In the genomic region with DNA sequence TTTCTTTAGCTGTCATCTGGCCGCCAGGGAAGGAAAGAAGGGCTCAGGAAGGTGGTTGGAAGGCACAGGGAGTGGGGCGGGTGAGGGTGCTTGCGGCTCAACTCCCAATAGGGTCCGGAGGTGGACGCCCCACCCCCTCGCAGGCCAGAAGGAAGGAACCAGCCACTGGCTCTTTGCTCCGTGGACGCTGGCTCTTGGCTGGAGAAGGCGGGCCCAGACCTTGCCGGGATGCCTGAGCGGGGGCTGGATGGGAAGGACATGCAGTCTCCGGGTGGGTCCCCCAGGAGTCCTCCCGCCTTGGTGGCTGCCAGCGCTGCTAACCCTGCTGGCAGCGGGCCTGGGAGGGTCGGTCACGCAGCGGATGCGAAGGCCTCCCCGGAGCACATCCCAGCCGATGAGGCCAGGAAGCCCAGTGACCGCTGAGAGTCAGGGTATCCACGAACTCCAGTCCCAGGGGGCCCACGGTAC, we compare ENCODE assay signal across 7 mouse cellular contexts. TPM values are rescaled to one million over a fixed set of nuclear protein-coding genes. Genes with fewer than 3 reads are reported as not detected.
DNase-seq lines count a peak whose midpoint lies in the region; ATAC-seq lines count a peak whose summit lies in the region.

No protein-coding gene starts in this region.

- H3K4me1 ChIP-seq in intestine, embryonic 15.5 days (replicated peaks), result peaks cover 51% of the 10 kb centered on the region
- peaks cover 6% of the 10 kb centered on the region for H3K4me1 ChIP-seq in liver, embryonic 15.5 days (replicated peaks)
- H3K4me1 ChIP-seq in neural tube, embryonic 13.5 days (replicated peaks), result peaks cover 38% of the 10 kb centered on the region

- peaks cover 26% of the 10 kb centered on the region for H3K27me3 ChIP-seq in intestine, embryonic 15.5 days (replicated peaks)
- H3K27me3 ChIP-seq in liver, embryonic 15.5 days, result peaks cover 59% of the 10 kb centered on the region
- H3K27me3 ChIP-seq in neural tube, embryonic 13.5 days, result peaks cover 18% of the 10 kb centered on the region; the same call in 1 of the 2 replicates

- peak; percentile 74 for ATAC-seq in intestine, embryonic 15.5 days
- no peak for ATAC-seq in liver, embryonic 15.5 days (ENCODE audit: insufficient read depth)
- ATAC-seq in neural tube, embryonic 13.5 days (ENCODE audit: low read depth), result 0 out of 2 replicates have a peak, but pooled peaks have one; percentile 32
- no peak for ATAC-seq in megakaryocyte-erythroid progenitor cell, adult 5-6 weeks (replicated peaks; ENCODE audit: low FRiP score, low TSS enrichment, poor library complexity, severe bottlenecking)

- H3K9me3 ChIP-seq in intestine, embryonic 15.5 days, result no peaks in the 10 kb centered on the region
- H3K9me3 ChIP-seq in liver, embryonic 15.5 days (replicated peaks), result no peaks in the 10 kb centered on the region
- no peaks in the 10 kb centered on the region for H3K9me3 ChIP-seq in neural tube, embryonic 13.5 days

- H3K27ac ChIP-seq in intestine, embryonic 15.5 days, result peak overlapping the region; percentile 75
- H3K27ac ChIP-seq in liver, embryonic 15.5 days (replicated peaks), result no peak overlapping the region
- H3K27ac ChIP-seq in neural tube, embryonic 13.5 days (replicated peaks), result 0 out of 2 replicates have a peak overlapping the region, but pooled peaks have one; percentile 13

- no peaks in the 10 kb centered on the region for H3K36me3 ChIP-seq in intestine, embryonic 15.5 days
- H3K36me3 ChIP-seq in liver, embryonic 15.5 days (replicated peaks), result no peaks in the 10 kb centered on the region
- H3K36me3 ChIP-seq in neural tube, embryonic 13.5 days, result no peaks in the 10 kb centered on the region

- WGBS in intestine, embryonic 15.5 days, result 3% methylated on average over 24 of the region's 24 CpGs
- 5% methylated on average over 24 of the region's 24 CpGs for WGBS in liver, embryonic 15.5 days (ENCODE audit: insufficient replicate concordance)
- 5% methylated on average over 24 of the region's 24 CpGs for WGBS in neural tube, embryonic 13.5 days

- H3K4me2 ChIP-seq in intestine, embryonic 15.5 days (replicated peaks), result peak overlapping the region; percentile 63
- H3K4me2 ChIP-seq in liver, embryonic 15.5 days, result peak overlapping the region; percentile 39
- H3K4me2 ChIP-seq in neural tube, embryonic 13.5 days, result peak overlapping the region; percentile 48

- H3K4me3 ChIP-seq in intestine, embryonic 15.5 days (replicated peaks), result peak overlapping the region; percentile 20
- H3K4me3 ChIP-seq in liver, embryonic 15.5 days (replicated peaks), result no peak overlapping the region
- peak overlapping the region; percentile 21 for H3K4me3 ChIP-seq in neural tube, embryonic 13.5 days

- H3K9ac ChIP-seq in intestine, embryonic 15.5 days, result peak overlapping the region; percentile 49
- H3K9ac ChIP-seq in liver, embryonic 15.5 days, result no peak overlapping the region
- H3K9ac ChIP-seq in neural tube, embryonic 13.5 days, result peak overlapping the region; percentile 60

- peak; percentile 53 for DNase-seq in adrenal gland, adult 8-10 months
- peak; percentile 66 for DNase-seq in embryo, embryonic 10 days (ENCODE audit: low spot score)
- DNase-seq in heart, adult 11 months, result peak; percentile 100

RNA-seq across cellular contexts. Expression of a gene that starts 12.5 kb away (rescaled TPM):
- total RNA-seq in adrenal gland, adult 8-10 months (2022), result 1 to 10 TPM; 1.9 to 6.5 (median 4.1) TPM
- polyA plus RNA-seq in intestine, embryonic 15.5 days (2015; fragmentation: Nextera tagmentation; extraction: Ambion mirVana), result 4.4 and 4.5 TPM in 2 replicates
- 0.51 and 0.52 TPM in 2 replicates for polyA plus RNA-seq in liver, embryonic 15.5 days (2015; fragmentation: Nextera tagmentation; extraction: Ambion mirVana)
- polyA plus RNA-seq in neural tube, embryonic 13.5 days (2015; fragmentation: Nextera tagmentation; extraction: Ambion mirVana), result 1.4 and 2.5 TPM in 2 replicates
- not detected in 2 replicates for total RNA-seq in megakaryocyte-erythroid progenitor cell, adult 5-6 weeks (2014; fragmentation: Nextera tagmentation)
- total RNA-seq in megakaryocyte-erythroid progenitor cell, adult 5-6 weeks (2017), result not detected in 2 replicates

Comparison
In these comparisons a context has a peak if more than half of its experiments do, and no peak if none do; other contexts are left out.
1. ATAC-seq: peak in intestine, embryonic 15.5 days (single experiment) and neural tube, embryonic 13.5 days (single experiment); none in liver, embryonic 15.5 days (single experiment) and megakaryocyte-erythroid progenitor cell, adult 5-6 weeks (single experiment).
2. Peak in every context shown above with its lines, with median percentiles within 50 percentile points of each other: DNase-seq and H3K4me2 ChIP-seq.